Mouse (Mus musculus) forebrain, embryonic 16.5 days (tissue): ENCODE data around the gene Phldb2. TPM values are rescaled to one million over a fixed set of nuclear protein-coding genes. Genes with fewer than 3 reads are reported as not detected.

Experiments used
- ATAC-seq: fragments of 200-750 bp; cut with Nextera tagmentation; 2 replicates; pipeline ENCODE4 v1.8.0; 2017; ENCODE audit warnings: mild to moderate bottlenecking, moderate library complexity
- H3K27ac ChIP-seq: fragments of 300-500 bp; sonication (generic); 2 replicates; pipeline ENCODE4 v1.5.1; 2014; ENCODE audit warnings: low read length, control low read depth
- H3K27me3 ChIP-seq: fragments of 300-500 bp; sonication (generic); replicated peaks from 2 replicates; pipeline ENCODE4 v1.6.1; 2014; ENCODE audit warnings: low read length; ENCODE audit not compliant: control insufficient read depth, insufficient read depth
- H3K36me3 ChIP-seq: fragments of 300-500 bp; sonication (generic); 2 replicates; pipeline ENCODE4 v1.6.1; 2014; ENCODE audit not compliant: control insufficient read depth, insufficient read depth
- H3K4me1 ChIP-seq: fragments of 300-500 bp; sonication (generic); replicated peaks from 2 replicates; pipeline ENCODE4 v1.6.1; 2014; ENCODE audit warnings: low read length; ENCODE audit not compliant: control insufficient read depth, insufficient read depth
- H3K4me2 ChIP-seq: fragments of 300-500 bp; sonication (generic); 2 replicates; pipeline ENCODE4 v1.6.1; 2014; ENCODE audit warnings: mild to moderate bottlenecking, low read length, control low read depth
- H3K4me3 ChIP-seq: fragments of 300-500 bp; sonication (generic); replicated peaks from 2 replicates; pipeline ENCODE4 v1.5.1; 2014; ENCODE audit warnings: mild to moderate bottlenecking, low read length, control low read depth
- H3K9ac ChIP-seq: fragments of 300-500 bp; sonication (generic); replicated peaks from 2 replicates; pipeline ENCODE4 v1.6.1; 2014; ENCODE audit warnings: low read depth, low read length, control low read depth
- H3K9me3 ChIP-seq: fragments of 300-500 bp; sonication (generic); 2 replicates; pipeline ENCODE4 v1.6.1; 2016; ENCODE audit warnings: low read length; ENCODE audit not compliant: control insufficient read depth
- WGBS: fragments of 180-500 bp; shearing (Covaris S2); extraction: QIAGEN DNeasy Blood & Tissue Kit; methylation state at CpG from one replicate; pipeline ENCODE4 v1.1.7; 2014; 5-methylcytosine and 5-hydroxymethylcytosine counted together
- polyA plus RNA-seq: library from polyadenylated mRNA; unstranded; fragments of >200 nt; fragmentation: Nextera tagmentation; extraction: Ambion mirVana; gene quantifications from 2 replicates; pipeline ENCODE4 v1.2.1, GENCODE M21; 2015

The Phldb2 gene
- polyA plus RNA-seq, 1 experiment from 2014 or later, result 7.1 TPM

DNA sequence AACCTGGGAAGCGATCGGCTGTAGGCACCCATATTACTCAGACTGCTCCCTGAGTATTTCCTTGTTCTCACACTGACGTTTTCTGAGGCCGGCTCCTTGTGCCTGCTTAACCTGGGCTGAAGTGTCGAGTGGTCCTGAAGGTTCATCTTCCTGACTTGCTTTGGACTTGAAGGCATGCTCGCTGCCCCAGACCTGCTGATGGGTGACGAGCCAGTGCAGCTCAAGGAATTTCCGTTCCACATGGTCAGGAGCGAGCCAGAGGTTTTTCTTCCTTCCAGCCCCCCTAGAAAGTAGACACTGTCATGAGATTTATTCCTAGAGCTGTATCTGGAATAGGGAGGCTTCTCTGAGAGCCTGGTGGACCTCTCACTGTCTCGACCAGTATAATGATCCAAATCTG lies 128.1 kb downstream of the Phldb2 start:
- no peak overlapping the region for H3K9ac ChIP-seq
- WGBS, result 96% methylated on average over 10 of the region's 10 CpGs
- no peak for ATAC-seq
- H3K36me3 ChIP-seq, result no peaks in the 10 kb centered on the region
- no peak overlapping the region for H3K27ac ChIP-seq
- H3K27me3 ChIP-seq, result no peaks in the 10 kb centered on the region
- H3K4me3 ChIP-seq, result no peak overlapping the region
- no peaks in the 10 kb centered on the region for H3K9me3 ChIP-seq
- H3K4me1 ChIP-seq, result no peaks in the 10 kb centered on the region
- no peak overlapping the region for H3K4me2 ChIP-seq

DNA sequence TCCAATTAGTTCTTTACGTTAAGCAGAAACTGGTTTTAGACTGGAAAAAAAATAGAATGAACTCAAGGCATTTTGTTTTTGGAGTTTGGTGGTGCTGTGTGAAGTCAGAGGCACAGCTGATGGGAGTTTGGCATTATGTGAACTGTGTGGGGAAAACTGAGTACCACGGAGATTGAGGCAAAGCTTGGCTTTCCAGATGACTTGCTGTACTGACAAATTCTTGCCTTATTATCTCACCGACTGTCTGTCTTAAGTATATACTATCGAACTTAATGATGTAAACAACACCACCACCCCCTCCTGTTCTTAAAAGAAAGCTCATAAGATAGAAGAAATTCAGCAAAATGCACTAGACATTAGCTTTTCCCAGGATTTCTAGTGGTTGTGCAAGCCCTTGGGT lies 129.4 kb downstream of the Phldb2 start:
- 32% methylated on average over 4 of the region's 4 CpGs for WGBS
- Histone ChIP-seq H3K4me2 (no peak overlapping the region), H3K9me3 (no peaks in the 10 kb centered on the region), H3K4me3 (no peak overlapping the region), H3K27me3 (no peaks in the 10 kb centered on the region), H3K9ac (no peak overlapping the region), H3K36me3 (no peaks in the 10 kb centered on the region), H3K27ac (no peak overlapping the region), H3K4me1 (no peaks in the 10 kb centered on the region)
- ATAC-seq, result no peak

DNA sequence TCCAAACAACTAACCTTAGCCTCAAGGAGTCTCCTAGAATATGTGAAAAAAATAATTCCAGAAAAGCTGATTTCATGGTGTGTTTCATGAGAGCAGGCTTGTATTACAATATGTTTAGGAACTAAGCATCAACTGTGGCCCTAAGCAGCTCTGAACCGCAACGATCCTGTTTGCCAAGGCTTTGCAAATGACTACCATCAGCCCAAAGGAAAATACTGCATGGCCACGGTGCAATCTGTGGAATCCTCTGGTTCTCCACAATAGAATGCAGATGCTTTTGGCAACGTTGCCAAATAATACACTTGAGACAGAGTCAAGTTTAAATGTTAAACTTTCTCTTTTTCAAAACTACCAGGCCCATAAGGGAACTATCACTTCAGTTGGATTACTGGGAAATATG lies 133.5 kb downstream of the Phldb2 start:
- ATAC-seq, result no peak
- H3K9ac ChIP-seq, result no peak overlapping the region
- no peak overlapping the region for H3K4me3 ChIP-seq
- H3K27ac ChIP-seq, result no peak overlapping the region
- H3K27me3 ChIP-seq, result no peaks in the 10 kb centered on the region
- WGBS, result 89% methylated on average over 4 of the region's 4 CpGs
- H3K4me2 ChIP-seq, result no peak overlapping the region
- H3K9me3 ChIP-seq, result no peaks in the 10 kb centered on the region
- no peaks in the 10 kb centered on the region for H3K36me3 ChIP-seq
- H3K4me1 ChIP-seq, result no peaks in the 10 kb centered on the region

DNA sequence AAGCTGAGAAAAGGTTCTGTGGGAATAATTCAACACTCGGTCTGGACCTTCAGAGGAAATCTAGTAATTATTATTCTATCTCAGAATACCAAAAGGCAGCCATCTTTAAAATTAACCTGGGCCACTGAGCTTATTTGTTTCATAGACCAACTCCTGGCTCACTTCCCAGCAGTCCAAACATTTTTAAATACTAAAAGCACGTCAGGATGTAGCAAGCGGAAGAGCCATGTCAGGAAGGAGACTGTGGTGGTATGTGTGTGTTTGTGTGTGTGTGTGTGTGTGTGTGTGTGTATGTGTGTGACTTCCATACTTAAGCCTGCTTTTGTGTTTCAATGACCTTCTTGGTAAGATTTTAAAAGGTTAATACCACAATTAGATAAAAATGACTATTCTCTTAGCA lies 135.6 kb downstream of the Phldb2 start:
- no peaks in the 10 kb centered on the region for H3K9me3 ChIP-seq
- no peak overlapping the region for H3K4me2 ChIP-seq
- WGBS, result 64% methylated on average over 3 of the region's 3 CpGs
- H3K27me3 ChIP-seq, result no peaks in the 10 kb centered on the region
- no peaks in the 10 kb centered on the region for H3K4me1 ChIP-seq
- no peaks in the 10 kb centered on the region for H3K36me3 ChIP-seq
- no peak overlapping the region for H3K27ac ChIP-seq
- no peak for ATAC-seq
- no peak overlapping the region for H3K4me3 ChIP-seq
- H3K9ac ChIP-seq, result no peak overlapping the region

DNA sequence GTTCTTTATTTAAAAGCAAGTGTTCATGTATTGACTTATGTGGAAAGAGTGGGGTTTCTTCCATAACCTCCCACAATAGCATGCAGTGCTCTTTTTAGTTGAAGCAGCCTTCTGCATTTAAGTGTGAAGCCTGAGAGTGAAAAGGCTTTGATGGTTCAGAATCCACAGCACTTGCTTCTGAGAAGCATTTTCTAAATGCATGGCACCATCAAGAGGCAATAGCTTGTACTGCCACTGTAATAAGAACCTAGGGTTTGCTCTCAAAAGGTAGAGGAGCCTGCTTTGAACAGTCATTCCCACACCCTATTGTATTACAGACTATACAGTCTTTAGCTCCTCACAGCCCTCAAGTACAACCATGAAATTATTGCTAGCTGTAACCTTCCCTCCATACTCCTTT lies 136.7 kb downstream of the Phldb2 start:
- Histone ChIP-seq H3K27ac (no peak overlapping the region), H3K4me1 (no peaks in the 10 kb centered on the region), H3K36me3 (no peaks in the 10 kb centered on the region), H3K27me3 (no peaks in the 10 kb centered on the region), H3K4me2 (no peak overlapping the region), H3K9ac (no peak overlapping the region), H3K4me3 (no peak overlapping the region), H3K9me3 (no peaks in the 10 kb centered on the region)
- ATAC-seq, result no peak

DNA sequence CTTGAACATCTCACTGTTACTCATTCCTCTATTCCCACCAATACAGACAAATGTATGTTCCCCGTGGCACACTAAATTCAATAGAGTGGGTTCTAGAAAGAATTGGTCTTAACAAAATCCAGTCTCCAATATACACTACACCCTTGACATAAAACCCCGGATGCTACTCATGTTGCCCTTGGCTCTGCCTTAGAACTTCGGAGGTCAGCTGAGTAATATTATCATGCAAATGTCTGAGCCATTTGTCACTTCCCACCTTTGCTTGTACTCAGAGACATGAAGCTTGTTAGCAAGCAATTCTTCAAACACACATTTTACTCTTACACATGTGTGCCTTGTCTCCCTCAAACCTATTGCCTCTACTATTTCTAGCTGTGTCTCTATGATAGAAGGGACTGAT lies 138.8 kb downstream of the Phldb2 start:
- Histone ChIP-seq H3K9ac (no peak overlapping the region), H3K4me2 (no peak overlapping the region), H3K27me3 (no peaks in the 10 kb centered on the region), H3K9me3 (no peaks in the 10 kb centered on the region), H3K4me1 (no peaks in the 10 kb centered on the region), H3K27ac (no peak overlapping the region), H3K4me3 (no peak overlapping the region), H3K36me3 (no peaks in the 10 kb centered on the region)
- 87% methylated on average over 3 of the region's 3 CpGs for WGBS
- ATAC-seq, result no peak

DNA sequence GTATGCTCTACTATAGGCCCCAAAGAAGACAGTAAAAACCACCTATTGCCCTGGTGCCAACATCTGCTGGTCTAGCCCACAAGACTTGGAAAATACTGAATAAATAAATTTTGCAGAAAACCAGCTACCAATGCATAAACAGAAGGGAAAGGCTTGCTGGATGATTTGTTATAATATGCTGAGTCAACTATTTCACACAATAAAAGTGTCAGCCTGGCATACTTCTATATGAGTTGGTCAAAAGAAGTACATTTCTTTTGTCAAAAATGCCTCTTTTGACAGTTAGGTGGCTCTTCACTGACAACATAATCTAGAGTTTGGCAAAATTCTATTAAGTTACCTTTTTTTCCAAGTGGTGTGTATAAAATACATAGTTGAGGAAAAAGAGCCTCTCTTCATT lies 141.6 kb downstream of the Phldb2 start:
- H3K36me3 ChIP-seq, result no peaks in the 10 kb centered on the region
- H3K4me2 ChIP-seq, result no peak overlapping the region
- no peaks in the 10 kb centered on the region for H3K27me3 ChIP-seq
- no peaks in the 10 kb centered on the region for H3K9me3 ChIP-seq
- H3K4me3 ChIP-seq, result no peak overlapping the region
- H3K4me1 ChIP-seq, result no peaks in the 10 kb centered on the region
- ATAC-seq, result no peak
- no peak overlapping the region for H3K27ac ChIP-seq
- no peak overlapping the region for H3K9ac ChIP-seq

DNA sequence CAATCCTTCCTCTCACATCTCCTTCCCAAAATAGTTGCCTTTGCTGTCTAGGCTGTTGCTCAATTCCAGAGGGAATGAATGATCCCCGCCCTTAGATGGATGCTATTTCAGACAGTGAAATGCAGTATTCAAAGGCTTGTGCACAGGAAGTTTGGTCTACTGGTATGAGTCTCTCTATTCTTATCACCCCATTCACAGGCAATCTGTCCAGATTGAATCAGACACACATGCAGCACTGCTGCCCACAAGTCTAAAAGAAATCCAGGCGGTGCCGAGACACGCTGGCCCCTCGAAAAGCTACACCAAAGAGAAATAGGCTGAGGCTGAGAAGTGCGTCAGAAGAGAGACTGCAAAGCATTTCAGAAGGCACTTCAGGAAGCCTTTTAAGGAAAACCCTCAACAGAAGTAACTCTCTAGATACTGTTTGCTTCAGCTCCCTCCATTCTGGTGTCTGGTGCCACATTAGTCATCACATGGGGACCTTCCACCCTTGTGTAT lies 142.5 kb downstream of the Phldb2 start:
- H3K4me1 ChIP-seq, result no peaks in the 10 kb centered on the region
- no peak for ATAC-seq
- no peak overlapping the region for H3K4me2 ChIP-seq
- no peak overlapping the region for H3K4me3 ChIP-seq
- H3K27ac ChIP-seq, result no peak overlapping the region
- no peaks in the 10 kb centered on the region for H3K9me3 ChIP-seq
- H3K9ac ChIP-seq, result no peak overlapping the region
- no peaks in the 10 kb centered on the region for H3K36me3 ChIP-seq
- 84% methylated on average over 6 of the region's 6 CpGs for WGBS
- H3K27me3 ChIP-seq, result no peaks in the 10 kb centered on the region

DNA sequence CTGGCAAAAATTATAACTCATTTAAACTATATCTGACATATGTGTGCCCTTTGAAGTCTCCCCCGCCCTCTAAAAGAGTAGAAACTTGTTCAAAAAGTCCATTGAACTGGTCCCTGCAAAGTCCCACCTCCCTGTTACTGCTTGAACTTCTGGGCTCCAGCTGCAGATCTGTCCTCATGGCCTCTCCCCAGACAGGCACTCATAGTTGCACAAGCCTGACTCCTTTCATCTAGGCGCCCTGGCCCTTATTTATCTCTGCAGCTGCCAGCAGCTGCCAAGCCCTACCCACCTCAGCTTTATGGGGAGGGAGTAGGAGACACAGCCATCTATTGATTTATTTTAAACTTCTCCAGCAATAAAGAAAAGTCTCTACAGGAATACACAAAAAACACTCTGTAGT lies 143.2 kb downstream of the Phldb2 start:
- H3K27ac ChIP-seq, result no peak overlapping the region
- no peak overlapping the region for H3K4me2 ChIP-seq
- H3K4me3 ChIP-seq, result no peak overlapping the region
- WGBS, result 72% methylated on average over 2 of the region's 2 CpGs
- no peak overlapping the region for H3K9ac ChIP-seq
- ATAC-seq, result no peak
- no peaks in the 10 kb centered on the region for H3K36me3 ChIP-seq
- H3K4me1 ChIP-seq, result no peaks in the 10 kb centered on the region
- no peaks in the 10 kb centered on the region for H3K27me3 ChIP-seq
- no peaks in the 10 kb centered on the region for H3K9me3 ChIP-seq

DNA sequence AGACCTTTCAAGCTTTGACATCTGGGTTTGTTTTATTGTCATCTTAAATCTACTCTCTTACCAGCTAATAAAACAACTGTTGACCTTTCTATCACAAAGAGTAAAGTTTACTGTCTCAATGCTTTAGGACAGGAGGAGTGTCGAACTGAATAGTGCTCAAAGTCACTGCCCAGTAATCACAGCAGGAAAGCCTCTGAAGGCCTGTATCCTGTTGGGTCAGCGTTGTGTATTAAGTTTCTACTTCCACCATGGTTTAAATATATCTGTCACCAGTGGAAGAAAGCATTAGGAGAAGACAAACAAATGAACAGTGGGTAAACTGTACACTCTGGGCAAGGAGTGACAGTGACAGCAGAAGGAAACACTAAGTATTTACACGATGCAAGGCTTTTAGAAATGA lies 148.7 kb downstream of the Phldb2 start:
- H3K9ac ChIP-seq, result no peak overlapping the region
- no peak overlapping the region for H3K4me2 ChIP-seq
- 79% methylated on average over 3 of the region's 3 CpGs for WGBS
- no peaks in the 10 kb centered on the region for H3K36me3 ChIP-seq
- no peaks in the 10 kb centered on the region; the same call in 1 of the 2 replicates for H3K4me1 ChIP-seq
- H3K4me3 ChIP-seq, result no peak overlapping the region
- no peaks in the 10 kb centered on the region for H3K27me3 ChIP-seq
- ATAC-seq, result no peak
- H3K9me3 ChIP-seq, result no peaks in the 10 kb centered on the region
- H3K27ac ChIP-seq, result no peak overlapping the region
